ENCODE assay signal across 8 mouse cellular contexts in genomic region chr2:174110783-174111549, GRCm38 (mm10). TPM values are rescaled to one million over a fixed set of nuclear protein-coding genes. Genes with fewer than 3 reads are reported as not detected.
DNase-seq lines count a peak whose midpoint lies in the region; ATAC-seq and TF ChIP-seq lines count a peak whose summit lies in the region.

No protein-coding gene starts in this region.

- WGBS in kidney, postnatal 0 days = 39% methylated on average over 33 of the region's 33 CpGs
- 44% methylated on average over 33 of the region's 33 CpGs for WGBS in stomach, embryonic 16.5 days

- intact Hi-C loops in left cerebral cortex, postnatal 4 days (cut with DNase I) = no loop called here
- intact Hi-C loops in left cerebral cortex, postnatal 14 days (cut with DNase I) = loop anchor here (10.0 kb wide), 1 partner anchor 526 kb away; no protein-coding TSS in a partner anchor

- H3K27me3 ChIP-seq in kidney, postnatal 0 days (ENCODE audit: insufficient read depth, low read length) = no peaks in the 10 kb centered on the region
- no peaks in the 10 kb centered on the region for H3K27me3 ChIP-seq in stomach, embryonic 16.5 days (ENCODE audit: control insufficient read depth, insufficient read depth, low read length)

- peaks cover 26% of the 10 kb centered on the region; the same call in 1 of the 2 replicates for H3K36me3 ChIP-seq in kidney, postnatal 0 days (ENCODE audit: insufficient read depth, low read length)
- H3K36me3 ChIP-seq in stomach, embryonic 16.5 days (ENCODE audit: control insufficient read depth, insufficient read depth, low read length) = no peaks in the 10 kb centered on the region

- no peaks in the 10 kb centered on the region for H3K9me3 ChIP-seq in kidney, postnatal 0 days (replicated peaks; ENCODE audit: low read length)
- no peaks in the 10 kb centered on the region for H3K9me3 ChIP-seq in stomach, embryonic 16.5 days (replicated peaks; ENCODE audit: control insufficient read depth, low read length)

- TF ChIP-seq CTCF in kidney, postnatal 0 days (IDR thresholded peaks at IDR 0.05; ENCODE audit: low read depth) = no peak

- H3K4me2 ChIP-seq in kidney, postnatal 0 days (ENCODE audit: low read length) = peak overlapping the region; percentile 89
- H3K4me2 ChIP-seq in stomach, embryonic 16.5 days (ENCODE audit: low read depth, low read length) = peak overlapping the region; percentile 95

- DNase-seq in left cerebral cortex, postnatal 4 days = peak; percentile 36
- no peak for DNase-seq in left cerebral cortex, postnatal 14 days (ENCODE audit: low spot score in 2 of 2)
- peak; percentile 65 for DNase-seq in gastrocnemius, postnatal 25 days
- DNase-seq in kidney, postnatal 0 days (ENCODE audit: low spot score) = peak; percentile 26
- no peak for DNase-seq in right cerebral cortex, adult 18-20 months

- ATAC-seq in common myeloid progenitor, adult 5-6 weeks (replicated peaks; ENCODE audit: low read depth, poor library complexity, severe bottlenecking) = peak; percentile 66
- ATAC-seq in kidney, postnatal 0 days (replicated peaks; ENCODE audit: low FRiP score, low read depth) = no peak
- peak; percentile 73 for ATAC-seq in megakaryocyte progenitor cell, adult 5-6 weeks (replicated peaks; ENCODE audit: poor library complexity)
- ATAC-seq in stomach, embryonic 16.5 days (ENCODE audit: insufficient read depth, low FRiP score) = peak; percentile 28

- peak overlapping the region; percentile 57 for H3K4me3 ChIP-seq in kidney, postnatal 0 days (replicated peaks; ENCODE audit: low read depth, low read length)
- peak overlapping the region; percentile 62 for H3K4me3 ChIP-seq in stomach, embryonic 16.5 days (replicated peaks; ENCODE audit: low read length)

- peak overlapping the region; percentile 71; the same call in 1 of the 2 replicates for H3K27ac ChIP-seq in kidney, postnatal 0 days
- peak overlapping the region; percentile 39 for H3K27ac ChIP-seq in stomach, embryonic 16.5 days (ENCODE audit: low read length)

- peaks cover 12% of the 10 kb centered on the region for H3K4me1 ChIP-seq in kidney, postnatal 0 days (replicated peaks; ENCODE audit: insufficient read depth, low read length)
- peaks cover 15% of the 10 kb centered on the region for H3K4me1 ChIP-seq in stomach, embryonic 16.5 days (ENCODE audit: control insufficient read depth, insufficient read depth, low read length)

- H3K9ac ChIP-seq in kidney, postnatal 0 days (ENCODE audit: low read depth, low read length) = peak overlapping the region; percentile 89
- peak overlapping the region; percentile 97 for H3K9ac ChIP-seq in stomach, embryonic 16.5 days (ENCODE audit: low read length)

RNA-seq across cellular contexts. Expression of gene Npepl1, which starts 0.8 kb away (rescaled TPM):
- 10 to 100 TPM; 15.8 to 16.2 TPM for total RNA-seq in left cerebral cortex, postnatal 4 days (2021)
- 10 to 100 TPM; 12.2 to 14.1 TPM for total RNA-seq in left cerebral cortex, postnatal 14 days (2021)
- total RNA-seq in common myeloid progenitor, adult 5-6 weeks (2017) = 33.5 and 34.8 TPM in 2 replicates
- total RNA-seq in gastrocnemius, postnatal 25 days (2021) = 10 to 100 TPM; 52.0 to 58.8 TPM
- 50.2 and 51.5 TPM in 2 replicates for polyA plus RNA-seq in kidney, postnatal 0 days (2015; fragmentation: Nextera tagmentation; extraction: Ambion mirVana)
- 46.8 and 49.6 TPM in 2 replicates for total RNA-seq in megakaryocyte progenitor cell, adult 5-6 weeks (2015)
- 28.2 and 31.7 TPM in 2 replicates for total RNA-seq in megakaryocyte progenitor cell, adult 5-6 weeks (2017)
- 46.9 and 55.1 TPM in 2 replicates for polyA plus RNA-seq in stomach, embryonic 16.5 days (2015; fragmentation: Nextera tagmentation; extraction: Ambion mirVana)

RNA-seq across cellular contexts. Expression of gene Stx16, which starts 34.9 kb away (rescaled TPM):
- 10 to 100 TPM; 44.3 to 56.0 TPM for total RNA-seq in left cerebral cortex, postnatal 4 days (2021)
- 10 to 100 TPM; 40.2 to 41.2 TPM for total RNA-seq in left cerebral cortex, postnatal 14 days (2021)
- 25.5 and 35.0 TPM in 2 replicates for total RNA-seq in common myeloid progenitor, adult 5-6 weeks (2017)
- 10 to 100 TPM; 22.1 to 22.9 TPM for total RNA-seq in gastrocnemius, postnatal 25 days (2021)
- 6.2 and 8.7 TPM in 2 replicates for polyA plus RNA-seq in kidney, postnatal 0 days (2015; fragmentation: Nextera tagmentation; extraction: Ambion mirVana)
- 26.6 and 29.2 TPM in 2 replicates for total RNA-seq in megakaryocyte progenitor cell, adult 5-6 weeks (2015)
- 19.8 and 30.1 TPM in 2 replicates for total RNA-seq in megakaryocyte progenitor cell, adult 5-6 weeks (2017)
- 12.8 and 14.8 TPM in 2 replicates for polyA plus RNA-seq in stomach, embryonic 16.5 days (2015; fragmentation: Nextera tagmentation; extraction: Ambion mirVana)

Comparison
In these comparisons a context has a peak if more than half of its experiments do, and no peak if none do; other contexts are left out.
1. DNase-seq: peak in left cerebral cortex, postnatal 4 days (single experiment), gastrocnemius, postnatal 25 days (single experiment) and kidney, postnatal 0 days (single experiment); none in left cerebral cortex, postnatal 14 days (0 of 2) and right cerebral cortex, adult 18-20 months (single experiment).